Mouse (Mus musculus): ENCODE measurements at regions not wholly inside any gene's neighbourhood (a gene's known extent, or its start where the extent isn't known, plus 50 kb on each side); places are given as distances from the start of the nearest gene placed in this dataset.
A peak's percentile ranks its signal among the peaks of the same experiment; 100 is the strongest.

DNA sequence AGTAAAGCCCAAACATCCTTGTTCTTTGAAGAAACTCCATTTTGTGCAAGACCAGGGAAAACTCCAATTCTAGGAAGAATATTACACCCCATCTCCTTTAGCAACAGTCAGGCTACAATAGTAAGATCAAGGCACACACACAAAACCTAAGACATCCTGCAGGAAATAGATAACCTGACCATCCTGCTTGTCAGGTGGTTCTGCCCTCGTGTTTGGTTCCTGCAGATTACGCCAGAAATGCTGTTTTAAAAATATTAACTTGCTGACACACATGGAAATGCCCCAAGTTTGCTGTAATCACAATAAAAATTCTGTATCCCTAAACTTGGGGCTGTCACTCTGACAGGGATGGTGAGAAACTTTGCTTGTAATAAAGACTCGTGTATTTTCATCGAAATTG lies 251.6 kb downstream of the Kcnj3 start:
- no peak for DNase-seq (ENCODE audit: low spot score)

GRCm38 (mm10) chr2:55692902-55693870 lies 257.4 kb downstream of the Kcnj3 start:
- peak; percentile 65 for DNase-seq (ENCODE audit: low spot score)

- DNase-seq (ENCODE audit: low spot score) = no peak
Observed at GRCm38 (mm10) chr2:55699705-55700104, 263.9 kb downstream of the Kcnj3 start.

All from retina, embryonic 14.5 days (tissue).